Mouse (Mus musculus): ENCODE measurements at regions not wholly inside any gene's neighbourhood (a gene's known extent, or its start where the extent isn't known, plus 50 kb on each side); places are given as distances from the start of the nearest gene placed in this dataset.
"Not testable (repeated sequence)": the region's sequence is repeated elsewhere in the genome, so short reads cannot be mapped to it uniquely, and the experiment has no call there.

DNA sequence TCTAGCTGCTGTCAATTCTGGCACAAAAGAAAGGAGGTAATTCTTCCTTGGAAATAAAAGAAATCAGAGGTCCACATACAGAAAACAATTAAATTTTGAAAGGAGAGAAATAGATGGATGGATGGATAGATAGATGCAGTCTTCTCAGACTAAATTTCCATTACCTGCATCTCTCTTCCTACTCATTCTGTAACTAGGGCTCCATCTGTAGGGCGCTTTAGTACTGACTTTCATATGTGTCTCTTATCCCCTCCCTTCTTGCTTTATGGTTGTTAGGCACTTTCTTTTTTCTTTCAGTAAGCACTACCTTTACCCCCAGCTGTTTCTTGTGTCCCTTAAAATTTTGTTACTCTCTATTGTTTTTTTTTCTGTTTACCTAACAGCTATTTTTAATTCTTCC, 72.9 kb upstream of the Olfr1324 start:
- DNase-seq (ENCODE audit: low spot score) = no peak

- DNase-seq (ENCODE audit: low spot score) = not testable (repeated sequence)
These were observed 62.2 kb upstream of the Olfr1324 start for GRCm38 (mm10) chrX:50490477-50490967.
